Mouse (Mus musculus): ENCODE data around the gene Abca9.

Gene Abca9

GRCm38 (mm10) chr11:110167459-110168251 lies at the start of gene Abca9:
Gene Abca9 (minus strand): TSS chr11:110168196.
- peak; percentile 36 for DNase-seq (ENCODE audit: low read depth, low spot score)

- DNase-seq (ENCODE audit: low read depth, low spot score) = no peak
Observed at GRCm38 (mm10) chr11:110217118-110217517, 49.1 kb upstream of the Abca9 start.

- DNase-seq (ENCODE audit: low read depth, low spot score) = no peak
Observed at GRCm38 (mm10) chr11:110203930-110204329, 35.9 kb upstream of the Abca9 start.

- DNase-seq (ENCODE audit: low read depth, low spot score) = no peak
Observed at GRCm38 (mm10) chr11:110198882-110199281, 30.9 kb upstream of the Abca9 start.

GRCm38 (mm10) chr11:110196561-110197306 lies 28.7 kb upstream of the Abca9 start:
- no peak for DNase-seq (ENCODE audit: low read depth, low spot score)

GRCm38 (mm10) chr11:110195310-110195709 lies 27.3 kb upstream of the Abca9 start:
- no peak for DNase-seq (ENCODE audit: low read depth, low spot score)

- no peak for DNase-seq (ENCODE audit: low read depth, low spot score)
Observed at GRCm38 (mm10) chr11:110171212-110171611, 3.2 kb upstream of the Abca9 start.

GRCm38 (mm10) chr11:110165822-110166221 lies 2.2 kb downstream of the Abca9 start:
- peak; percentile 54 for DNase-seq (ENCODE audit: low read depth, low spot score)

GRCm38 (mm10) chr11:110165409-110165808 lies 2.6 kb downstream of the Abca9 start:
- no peak for DNase-seq (ENCODE audit: low read depth, low spot score)

- DNase-seq (ENCODE audit: low read depth, low spot score) = no peak
Observed at GRCm38 (mm10) chr11:110157059-110157458, 10.9 kb downstream of the Abca9 start.

- no peak for DNase-seq (ENCODE audit: low read depth, low spot score)
Observed at GRCm38 (mm10) chr11:110155985-110156384, 12.0 kb downstream of the Abca9 start.

- DNase-seq (ENCODE audit: low read depth, low spot score) = no peak
Observed at GRCm38 (mm10) chr11:110147640-110148039, 20.4 kb downstream of the Abca9 start.

GRCm38 (mm10) chr11:110145421-110145820 lies 22.6 kb downstream of the Abca9 start:
- no peak for DNase-seq (ENCODE audit: low read depth, low spot score)

- DNase-seq (ENCODE audit: low read depth, low spot score) = peak; percentile 54
Observed at GRCm38 (mm10) chr11:110130760-110131159, 37.2 kb downstream of the Abca9 start.

GRCm38 (mm10) chr11:110111137-110111536 lies 56.9 kb downstream of the Abca9 start:
- no peak for DNase-seq (ENCODE audit: low read depth, low spot score)

GRCm38 (mm10) chr11:110101437-110101836 lies 66.6 kb downstream of the Abca9 start:
- no peak for DNase-seq (ENCODE audit: low read depth, low spot score)

- peak; percentile 11 for DNase-seq (ENCODE audit: low read depth, low spot score)
Observed at GRCm38 (mm10) chr11:110098901-110099300, 69.1 kb downstream of the Abca9 start.

- peak; percentile 23 for DNase-seq (ENCODE audit: low read depth, low spot score)
Observed at GRCm38 (mm10) chr11:110097465-110097864, 70.5 kb downstream of the Abca9 start.

GRCm38 (mm10) chr11:110095858-110096257 lies 72.1 kb downstream of the Abca9 start, which contains the start of gene Abca8a:
Gene Abca8a (minus strand): TSS chr11:110095978.
- DNase-seq (ENCODE audit: low read depth, low spot score) = peak; percentile 65

GRCm38 (mm10) chr11:110094846-110095380 lies 73.1 kb downstream of the Abca9 start:
- peak; percentile 30 for DNase-seq (ENCODE audit: low read depth, low spot score)

- peak; percentile 38 for DNase-seq (ENCODE audit: low read depth, low spot score)
Observed at GRCm38 (mm10) chr11:110094236-110094635, 73.8 kb downstream of the Abca9 start.

- DNase-seq (ENCODE audit: low read depth, low spot score) = no peak
Observed at GRCm38 (mm10) chr11:110091328-110091727, 76.7 kb downstream of the Abca9 start.

Measured in skeletal muscle tissue, adult 2 months (tissue).